17 mouse cellular contexts compared by ENCODE assay signal in genomic region chr1:70518918-70519317, GRCm38 (mm10).
"Had no signal": no experiment of that assay in that cellular context is flagged by ENCODE, and none has a peak within 500 bp of the region (broad histone marks: within the 10 kb centered on the region; RNA-seq: fewer than 3 reads in every experiment).

No protein-coding gene starts in this region.

- H3K4me1 ChIP-seq: limb, embryonic 15.5 days; lung, embryonic 15.5 days; megakaryocyte, embryonic 14.5 days had no signal

- H3K27ac ChIP-seq: kidney, postnatal 0 days; limb, embryonic 15.5 days; liver, embryonic 14.5 days; lung, embryonic 15.5 days had no signal

- H3K4me2 ChIP-seq: limb, embryonic 15.5 days; liver, embryonic 11.5 days; lung, embryonic 15.5 days; midbrain, embryonic 11.5 days had no signal

- H3K27me3 ChIP-seq: limb, embryonic 15.5 days; lung, embryonic 15.5 days; megakaryocyte, embryonic 14.5 days had no signal

- H3K36me3 ChIP-seq: limb, embryonic 15.5 days; lung, embryonic 15.5 days had no signal

- H3K4me3 ChIP-seq: limb, embryonic 15.5 days; lung, embryonic 15.5 days; megakaryocyte, embryonic 14.5 days had no signal

- H3K9ac ChIP-seq: limb, embryonic 15.5 days; liver, embryonic 14.5 days; liver, postnatal 0 days; lung, embryonic 15.5 days had no signal

- ATAC-seq: intestine, postnatal 0 days; liver, postnatal 0 days had no signal

- DNase-seq: kidney, adult 2 months; kidney, postnatal 4 days; left cerebral cortex, postnatal 4 days; liver, postnatal 0 days; lung, postnatal 10 days; lung, postnatal 36 days; midbrain, embryonic 14.5 days; thymus, adult 18-20 months; thymus, postnatal 36 days had no signal

- H3K9me3 ChIP-seq: limb, embryonic 15.5 days; lung, embryonic 15.5 days had no signal
